Mouse (Mus musculus) olfactory bulb, adult 2 months (tissue): ENCODE data around the gene Mfsd12.

ENCODE experiments used
- CTCF ChIP-seq: fragments of 200-500 bp; IDR thresholded peaks from 2 replicates; pipeline ENCODE4 v1.5.1; 2012; ENCODE audit warnings: low read depth, mild to moderate bottlenecking, low read length, moderate library complexity; ENCODE audit not compliant: insufficient read depth
- POLR2A ChIP-seq: fragments of 200-500 bp; IDR thresholded peaks from 2 replicates; pipeline ENCODE4 v1.6.1; 2012; ENCODE audit warnings: mild to moderate bottlenecking, low read depth, low read length, moderate library complexity; ENCODE audit not compliant: insufficient read depth

DNA sequence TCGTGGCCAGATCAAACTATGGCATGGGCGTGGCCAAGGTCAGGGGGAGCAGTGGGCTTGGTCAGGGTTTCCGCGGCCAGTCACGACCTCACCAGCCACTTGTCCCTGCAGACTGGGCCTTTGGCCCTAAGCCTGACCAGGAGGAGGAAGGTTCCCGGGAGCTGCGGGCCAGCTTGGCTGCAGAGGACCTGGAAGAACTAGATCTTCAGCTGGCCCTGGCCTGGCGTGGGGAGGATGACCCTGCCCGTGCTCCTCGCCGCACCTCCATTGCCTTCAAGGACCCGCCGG, 33.3 kb downstream of the Mfsd12 start:
- TF ChIP-seq POLR2A: no peak
- TF ChIP-seq CTCF: no peak
